Mouse (Mus musculus): ENCODE results near the gene Lims1. TPM values are rescaled to one million over a fixed set of nuclear protein-coding genes. Genes with fewer than 3 reads are reported as not detected.

The Lims1 gene
- total and polyA plus RNA-seq, 3 experiments, result 40.4 to 74.7 (median 40.7) TPM

DNA sequence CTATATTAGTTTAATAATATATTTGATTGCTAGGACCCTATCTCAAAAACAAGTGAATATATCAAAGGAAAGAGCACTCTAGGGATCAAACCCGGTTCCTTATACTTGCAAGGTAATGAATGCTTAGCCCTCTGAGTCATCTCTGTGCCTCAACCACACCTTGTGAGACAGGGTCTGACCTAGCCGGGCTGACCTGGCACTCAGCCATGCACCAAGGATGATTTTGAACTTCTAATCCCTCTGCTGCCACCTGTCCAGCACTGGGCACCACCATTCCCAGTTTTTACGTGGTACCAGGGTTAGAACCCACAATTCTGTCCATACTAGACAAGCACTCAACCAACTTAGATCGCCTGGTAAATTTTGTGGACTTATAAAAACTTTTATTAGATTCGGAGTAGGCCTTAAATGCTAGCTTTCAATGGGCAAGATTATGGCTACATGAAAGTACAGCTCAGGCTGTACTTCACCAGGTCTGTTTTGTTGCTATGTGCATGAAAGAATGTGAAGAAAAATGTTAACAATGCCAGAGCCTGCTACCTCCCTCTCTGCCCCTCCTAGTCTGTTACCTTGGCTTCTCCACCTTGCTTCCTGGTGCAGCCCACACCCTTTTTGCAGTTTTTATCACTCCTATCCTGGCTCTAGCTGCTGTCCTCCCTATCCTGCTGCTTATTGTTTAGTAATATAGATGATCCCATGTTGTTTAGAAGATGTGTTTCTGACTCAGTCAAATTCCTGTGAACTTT is 41.7 kb downstream of the Lims1 start:
- no peak overlapping the region for H3K4me2 ChIP-seq (ENCODE audit: insufficient read depth, low read depth, poor library complexity, severe bottlenecking)
- no peak overlapping the region for H3K27ac ChIP-seq (ENCODE audit: insufficient read depth, low read depth)
- dilution Hi-C loops (cut with MboI; ENCODE audit: extremely low pct_ligation_motif_present, extremely low pct_unique_long_range_greater_than_20kb, low sequenced_read_pairs), result no loop called here
- H3K4me3 ChIP-seq (replicated peaks in 1 of 3; ENCODE audit: low read depth in 2 of 3, low read length in 2 of 3, poor library complexity in 1 of 3), result no peak overlapping the region
- peaks cover 63% of the 10 kb centered on the region for H3K79me2 ChIP-seq (replicated peaks; ENCODE audit: control insufficient read depth, extremely low read depth, insufficient read depth, poor library complexity, severe bottlenecking)
- no peak overlapping the region for H3K9ac ChIP-seq (ENCODE audit: insufficient read depth, low read depth)
- DNase-seq (ENCODE audit: extremely low read depth), result no peak
- peaks cover 10 to 71% of the 10 kb centered on the region in 2 experiments for H3K4me1 ChIP-seq (ENCODE audit: control insufficient read depth in 1 of 2, insufficient read depth in 2 of 2)
- no peaks in the 10 kb centered on the region for H3K27me3 ChIP-seq (replicated peaks)
- no peak for TF ChIP-seq ZMIZ1 (IDR thresholded peaks at IDR 0.05; ENCODE audit: low read depth, low read length)
- no peak for TF ChIP-seq MXI1 (IDR thresholded peaks at IDR 0.05; ENCODE audit: low read depth, low read length)
- peaks cover 14 to 50% of the 10 kb centered on the region in 2 experiments for H3K36me3 ChIP-seq (replicated peaks in 1 of 2; ENCODE audit: control insufficient read depth in 1 of 2, insufficient read depth in 1 of 2, low read length in 1 of 2)
- H3K9me3 ChIP-seq (replicated peaks; ENCODE audit: low read length), result no peaks in the 10 kb centered on the region
- in situ Hi-C loops (cut with MboI; ENCODE audit: low pct_ligation_motif_present, low pct_unique_long_range_greater_than_20kb, low sequenced_read_pairs), result no loop called here

GRCm38 (mm10) chr10:58368791-58369706 is 45.8 kb downstream of the Lims1 start:
- H3K4me1 ChIP-seq (ENCODE audit: control insufficient read depth in 1 of 2, insufficient read depth in 2 of 2), result peaks cover 6 to 77% of the 10 kb centered on the region in 2 experiments
- no peak for DNase-seq (ENCODE audit: extremely low read depth)
- no peak overlapping the region for H3K9ac ChIP-seq (ENCODE audit: insufficient read depth, low read depth)
- dilution Hi-C loops (cut with MboI; ENCODE audit: extremely low pct_ligation_motif_present, extremely low pct_unique_long_range_greater_than_20kb, low sequenced_read_pairs) (no loop called here), in situ Hi-C loops (cut with MboI; ENCODE audit: low pct_ligation_motif_present, low pct_unique_long_range_greater_than_20kb, low sequenced_read_pairs) (no loop called here)
- no peaks in the 10 kb centered on the region for H3K9me3 ChIP-seq (replicated peaks; ENCODE audit: low read length)
- H3K27ac ChIP-seq (ENCODE audit: insufficient read depth, low read depth), result peak overlapping the region; percentile 36; the same call in 1 of the 2 replicates
- peaks cover 50% of the 10 kb centered on the region for H3K79me2 ChIP-seq (replicated peaks; ENCODE audit: control insufficient read depth, extremely low read depth, insufficient read depth, poor library complexity, severe bottlenecking)
- H3K27me3 ChIP-seq (replicated peaks), result no peaks in the 10 kb centered on the region
- H3K4me3 ChIP-seq (replicated peaks in 1 of 3; ENCODE audit: low read depth in 2 of 3, low read length in 2 of 3, poor library complexity in 1 of 3), result no peak overlapping the region
- H3K4me2 ChIP-seq (ENCODE audit: insufficient read depth, low read depth, poor library complexity, severe bottlenecking), result peak overlapping the region; percentile 58; the same call in 1 of the 2 replicates
- peaks cover 4 to 30% of the 10 kb centered on the region in 2 experiments for H3K36me3 ChIP-seq (replicated peaks in 1 of 2; ENCODE audit: control insufficient read depth in 1 of 2, insufficient read depth in 1 of 2, low read length in 1 of 2)
- no peak for TF ChIP-seq CHD1 (IDR thresholded peaks at IDR 0.05; ENCODE audit: low read depth, low read length)
- TF ChIP-seq TBP (conservative IDR thresholded peaks at IDR 0.05; ENCODE audit: low read depth, low read length), result no peak
- no peak for TF ChIP-seq ZKSCAN1 (IDR thresholded peaks at IDR 0.05; ENCODE audit: borderline replicate concordance, low read depth, low read length)
- no peak for TF ChIP-seq SMC3 (IDR thresholded peaks at IDR 0.05; ENCODE audit: low read depth, low read length)
- no peak for TF ChIP-seq IRF4 (IDR thresholded peaks at IDR 0.05; ENCODE audit: low read depth, low read length)
- no peak for TF ChIP-seq ELF1 (IDR thresholded peaks at IDR 0.05; ENCODE audit: low read depth, low read length)
- TF ChIP-seq RAD21 (IDR thresholded peaks at IDR 0.05; ENCODE audit: low read depth, low read length), result no peak
- peak; percentile 60 for TF ChIP-seq USF1 (IDR thresholded peaks at IDR 0.05; ENCODE audit: low read depth, low read length)
- TF ChIP-seq ETS1 (conservative IDR thresholded peaks at IDR 0.05; ENCODE audit: low read depth, low read length), result no peak
- TF ChIP-seq EP300 (IDR thresholded peaks at IDR 0.05; ENCODE audit: low read length), result no peak
- TF ChIP-seq MYC (IDR thresholded peaks at IDR 0.05; ENCODE audit: low read depth, low read length), result 0 out of 2 replicates have a peak, but pooled peaks have one; percentile 17
- no peak for TF ChIP-seq E2F4 (IDR thresholded peaks at IDR 0.05; ENCODE audit: insufficient replicate concordance, low read depth, low read length)
- TF ChIP-seq MAX (IDR thresholded peaks at IDR 0.05; ENCODE audit: low read length), result no peak; the same call in 1 of the 2 replicates
- TF ChIP-seq NRF1 (IDR thresholded peaks at IDR 0.05; ENCODE audit: low read depth, low read length), result no peak
- TF ChIP-seq RCOR1 (conservative IDR thresholded peaks at IDR 0.05; ENCODE audit: low read depth, low read length), result no peak
- peak; percentile 55 for TF ChIP-seq USF2 (conservative IDR thresholded peaks at IDR 0.05; ENCODE audit: low read depth, low read length)
- TF ChIP-seq BHLHE40 (IDR thresholded peaks at IDR 0.05; ENCODE audit: low read depth, low read length), result peak; percentile 50; the same call in 1 of the 2 replicates
- no peak for TF ChIP-seq POLR2AphosphoS2 (IDR thresholded peaks at IDR 0.05; ENCODE audit: low read depth, low read length)
- peak; percentile 23; the same call in 1 of the 2 replicates for TF ChIP-seq MEF2A (IDR thresholded peaks at IDR 0.05; ENCODE audit: borderline replicate concordance, low read depth, low read length)
- TF ChIP-seq JUN (IDR thresholded peaks at IDR 0.05; ENCODE audit: insufficient read depth, low read depth, low read length), result no peak
- TF ChIP-seq MXI1 (IDR thresholded peaks at IDR 0.05; ENCODE audit: low read depth, low read length), result no peak
- no peak for TF ChIP-seq GABPA (IDR thresholded peaks at IDR 0.05; ENCODE audit: insufficient replicate concordance, low read depth, low read length)
- no peak for TF ChIP-seq NELFE (IDR thresholded peaks at IDR 0.05; ENCODE audit: low read depth, low read length)
- no peak for TF ChIP-seq ZMIZ1 (IDR thresholded peaks at IDR 0.05; ENCODE audit: low read depth, low read length)
- TF ChIP-seq SIN3A (IDR thresholded peaks at IDR 0.05; ENCODE audit: low read length), result 0 out of 2 replicates have a peak, but pooled peaks have one; percentile 7
- no peak for TF ChIP-seq MAZ (IDR thresholded peaks at IDR 0.05; ENCODE audit: low read depth, low read length)
- no peak for TF ChIP-seq UBTF (IDR thresholded peaks at IDR 0.05; ENCODE audit: low read depth, low read length)
- no peak for TF ChIP-seq HCFC1 (IDR thresholded peaks at IDR 0.05; ENCODE audit: low read depth, low read length)
